17 mouse cellular contexts compared by ENCODE assay signal in genomic region chr12:97947421-97947820, GRCm38 (mm10).
"Had no signal": no experiment of that assay in that cellular context is flagged by ENCODE, and none has a peak within 500 bp of the region (broad histone marks: within the 10 kb centered on the region; RNA-seq: fewer than 3 reads in every experiment).

No protein-coding gene starts in this region.

- H3K9me3 ChIP-seq: lung, embryonic 15.5 days; midbrain, embryonic 15.5 days; neural tube, embryonic 12.5 days; stomach, embryonic 15.5 days had no signal

- DNase-seq: lung, adult 2 months; lung, postnatal 14 days; lung, postnatal 36 days; right cerebral cortex, postnatal 14 days; thymus, adult 2 months; thymus, postnatal 25 days; thymus, postnatal 4 days had no signal

- H3K4me2 ChIP-seq: lung, embryonic 15.5 days; midbrain, embryonic 11.5 days; midbrain, embryonic 13.5 days; midbrain, embryonic 15.5 days; neural tube, embryonic 12.5 days; stomach, embryonic 15.5 days had no signal

- H3K36me3 ChIP-seq: lung, embryonic 15.5 days; midbrain, embryonic 13.5 days; midbrain, embryonic 15.5 days; neural tube, embryonic 12.5 days; stomach, embryonic 15.5 days had no signal

- H3K27ac ChIP-seq: lung, embryonic 15.5 days; macrophage; midbrain, embryonic 13.5 days; midbrain, embryonic 15.5 days; neural tube, embryonic 12.5 days; stomach, embryonic 15.5 days; stomach, postnatal 0 days had no signal

- H3K27me3 ChIP-seq: lung, embryonic 15.5 days; megakaryocyte, embryonic 14.5 days; midbrain, embryonic 13.5 days; midbrain, embryonic 15.5 days; neural tube, embryonic 12.5 days; stomach, embryonic 15.5 days had no signal

- ATAC-seq: lung, postnatal 0 days; midbrain, embryonic 13.5 days; midbrain, embryonic 15.5 days had no signal

- H3K4me3 ChIP-seq: lung, embryonic 15.5 days; megakaryocyte, embryonic 14.5 days; midbrain, embryonic 13.5 days; midbrain, embryonic 15.5 days; neural tube, embryonic 12.5 days; stomach, embryonic 15.5 days had no signal

- H3K9ac ChIP-seq: lung, embryonic 15.5 days; midbrain, embryonic 13.5 days; midbrain, embryonic 15.5 days; neural tube, embryonic 12.5 days; stomach, embryonic 15.5 days had no signal

- H3K4me1 ChIP-seq: lung, embryonic 15.5 days; megakaryocyte, embryonic 14.5 days; midbrain, embryonic 13.5 days; midbrain, embryonic 15.5 days; neural tube, embryonic 12.5 days; stomach, embryonic 15.5 days had no signal
